Mouse (Mus musculus): ENCODE data around the gene Myd88. TPM values are rescaled to one million over a fixed set of nuclear protein-coding genes. Genes with fewer than 3 reads are reported as not detected.

Myd88 gene
- 111 TPM for polyA plus RNA-seq (2017; shearing (Covaris generic))

GRCm38 (mm10) chr9:119340909-119341816 lies at the start of gene Myd88:
Gene Myd88 (minus strand): TSS chr9:119341411.

GRCm38 (mm10) chr9:119365284-119365683 lies 24.1 kb upstream of the Myd88 start, which contains the start of gene Slc22a14:
Gene Slc22a14 (minus strand): TSS chr9:119365553.

GRCm38 (mm10) chr9:119357331-119358057 lies 16.3 kb upstream of the Myd88 start, which contains the start of gene Xylb:
Gene Xylb (plus strand): TSS chr9:119357381.

GRCm38 (mm10) chr9:119339558-119340211 lies 1.5 kb downstream of the Myd88 start, which contains the start of gene Acaa1a:
Gene Acaa1a (plus strand): TSS chr9:119339676.

GRCm38 (mm10) chr9:119322289-119323259 lies 18.6 kb downstream of the Myd88 start, which contains the start of gene Oxsr1:
Gene Oxsr1 (minus strand): TSS chr9:119322427.

Other genes with a start within 250 kb of the Myd88 start
- gene Plcd1, start 247.9 kb downstream of the Myd88 start, polyA plus RNA-seq (2017; shearing (Covaris generic)) = 3.3 TPM
- 0.65 TPM for gene Dlec1, start 238.9 kb downstream of the Myd88 start, polyA plus RNA-seq (2017; shearing (Covaris generic))
- not detected for gene Acaa1b, start 184.3 kb downstream of the Myd88 start, polyA plus RNA-seq (2017; shearing (Covaris generic))
- not detected for gene Gm47289, start 182.2 kb downstream of the Myd88 start, polyA plus RNA-seq (2017; shearing (Covaris generic))
- gene Slc22a13, start 132.3 kb downstream of the Myd88 start, polyA plus RNA-seq (2017; shearing (Covaris generic)) = not detected
- gene Oxsr1, start 19.0 kb downstream of the Myd88 start, polyA plus RNA-seq (2017; shearing (Covaris generic)) = 5.0 TPM
- gene Acaa1a, start 1.7 kb downstream of the Myd88 start, polyA plus RNA-seq (2017; shearing (Covaris generic)) = 40.7 TPM
- gene Xylb, start 16.0 kb upstream of the Myd88 start, polyA plus RNA-seq (2017; shearing (Covaris generic)) = 0.48 TPM
- gene Slc22a14, start 24.1 kb upstream of the Myd88 start, polyA plus RNA-seq (2017; shearing (Covaris generic)) = not detected
- not detected for gene Acvr2b, start 60.7 kb upstream of the Myd88 start, polyA plus RNA-seq (2017; shearing (Covaris generic))
- 20.1 TPM for gene Exog, start 103.5 kb upstream of the Myd88 start, polyA plus RNA-seq (2017; shearing (Covaris generic))
- 0.06 TPM for gene Scn5a, start 237.6 kb upstream of the Myd88 start, polyA plus RNA-seq (2017; shearing (Covaris generic))

Measured in CD4-positive, CD25-positive, alpha-beta regulatory T cell, adult 9 weeks (primary cell).